Mouse (Mus musculus) neural tube, embryonic 14.5 days (tissue): ENCODE data around the gene Apol8. TPM values are rescaled to one million over a fixed set of nuclear protein-coding genes. Genes with fewer than 3 reads are reported as not detected.

Experiments
- ATAC-seq: fragments of 200-750 bp; cut with Nextera tagmentation; 2 replicates; pipeline ENCODE4 v1.8.0; 2017; ENCODE audit warnings: low read depth, mild to moderate bottlenecking, moderate TSS enrichment, moderate library complexity
- H3K27ac ChIP-seq: fragments of 300-500 bp; sonication (generic); 2 replicates; pipeline ENCODE4 v1.5.1; 2014; ENCODE audit warnings: low read depth, mild to moderate bottlenecking, control low read depth, low read length, moderate library complexity, mixed read lengths
- H3K27me3 ChIP-seq: fragments of 300-500 bp; sonication (generic); 2 replicates; pipeline ENCODE4 v1.6.1; 2014; ENCODE audit warnings: low read length; ENCODE audit not compliant: control insufficient read depth, insufficient read depth
- H3K36me3 ChIP-seq: fragments of 300-500 bp; sonication (generic); 2 replicates; pipeline ENCODE4 v1.6.1; 2014; ENCODE audit warnings: low read length, mixed read lengths; ENCODE audit not compliant: control insufficient read depth, insufficient read depth
- H3K4me1 ChIP-seq: fragments of 300-500 bp; sonication (generic); 2 replicates; pipeline ENCODE4 v1.6.1; 2014; ENCODE audit warnings: low read length; ENCODE audit not compliant: control insufficient read depth, insufficient read depth
- H3K4me2 ChIP-seq: fragments of 300-500 bp; sonication (generic); 2 replicates; pipeline ENCODE4 v1.6.1; 2014; ENCODE audit warnings: mild to moderate bottlenecking, low read depth, low read length, control low read depth
- H3K4me3 ChIP-seq: fragments of 300-500 bp; sonication (generic); 2 replicates; pipeline ENCODE4 v1.5.1; 2014; ENCODE audit warnings: low read depth, low read length, control low read depth, mixed read lengths
- H3K9ac ChIP-seq: fragments of 300-500 bp; sonication (generic); replicated peaks from 2 replicates; pipeline ENCODE4 v1.6.1; 2014; ENCODE audit warnings: low read depth, mild to moderate bottlenecking, control low read depth, low read length, mixed read lengths
- H3K9me3 ChIP-seq: fragments of 300-500 bp; sonication (generic); 2 replicates; pipeline ENCODE4 v1.6.1; 2016; ENCODE audit warnings: low read length; ENCODE audit not compliant: control insufficient read depth
- WGBS: fragments of 180-500 bp; shearing (Covaris S2); extraction: QIAGEN DNeasy Blood & Tissue Kit; methylation state at CpG from one replicate; pipeline ENCODE4 v1.1.7; 2014; 5-methylcytosine and 5-hydroxymethylcytosine counted together
- polyA plus RNA-seq: library from polyadenylated mRNA; unstranded; fragments of >200 nt; fragmentation: Nextera tagmentation; extraction: Ambion mirVana; gene quantifications from 2 replicates; pipeline ENCODE4 v1.2.1, GENCODE M21; 2014

Gene Apol8
- polyA plus RNA-seq, 1 experiment from 2014 or later: 0.07 TPM

DNA sequence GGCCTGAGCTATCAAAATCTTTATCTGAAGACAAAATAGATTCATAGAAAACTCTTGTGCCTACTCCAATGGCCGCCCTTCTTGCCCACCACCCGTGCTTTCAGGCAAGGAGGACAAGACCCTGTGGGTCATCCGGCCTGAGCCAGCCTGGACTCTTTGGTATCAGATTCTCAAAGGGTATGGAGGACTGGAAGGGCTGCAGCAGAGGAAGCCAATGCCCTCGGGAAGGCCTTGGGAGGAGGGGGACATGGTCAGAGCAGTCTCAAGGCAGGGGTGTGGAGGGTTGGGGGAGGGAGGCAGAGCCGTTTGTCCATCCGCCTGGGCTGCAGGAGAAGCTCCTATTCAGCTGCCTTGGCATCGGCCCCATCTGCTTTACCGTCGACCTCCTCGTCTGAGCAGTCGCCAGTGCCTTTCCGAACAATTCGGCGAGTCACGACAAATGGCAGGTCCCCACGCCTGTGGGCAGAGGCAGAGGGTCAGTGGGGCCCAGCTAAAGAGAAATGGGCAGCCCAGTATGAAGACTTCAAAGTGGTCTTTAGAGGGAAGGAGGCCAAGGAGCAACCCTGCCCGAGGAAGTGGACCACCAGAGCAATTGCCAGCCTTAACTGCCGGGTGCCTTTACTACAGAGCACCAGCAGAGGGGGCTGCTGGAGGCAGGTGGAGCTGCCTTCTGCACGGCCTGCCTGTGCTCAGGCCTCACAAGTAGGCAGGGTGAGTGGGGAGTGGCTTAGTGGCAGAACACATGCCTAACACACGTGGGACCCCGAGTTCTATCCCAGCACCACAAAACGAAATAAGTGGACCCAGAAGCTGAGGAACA, 5.0 kb upstream of the Apol8 start:
- no peak for ATAC-seq
- Histone ChIP-seq H3K27me3 (no peaks in the 10 kb centered on the region), H3K9ac (no peak overlapping the region), H3K4me1 (no peaks in the 10 kb centered on the region), H3K36me3 (peaks cover 38% of the 10 kb centered on the region), H3K9me3 (no peaks in the 10 kb centered on the region), H3K4me2 (no peak overlapping the region), H3K27ac (no peak overlapping the region), H3K4me3 (no peak overlapping the region)
- 77% methylated on average over 22 of the region's 22 CpGs for WGBS

DNA sequence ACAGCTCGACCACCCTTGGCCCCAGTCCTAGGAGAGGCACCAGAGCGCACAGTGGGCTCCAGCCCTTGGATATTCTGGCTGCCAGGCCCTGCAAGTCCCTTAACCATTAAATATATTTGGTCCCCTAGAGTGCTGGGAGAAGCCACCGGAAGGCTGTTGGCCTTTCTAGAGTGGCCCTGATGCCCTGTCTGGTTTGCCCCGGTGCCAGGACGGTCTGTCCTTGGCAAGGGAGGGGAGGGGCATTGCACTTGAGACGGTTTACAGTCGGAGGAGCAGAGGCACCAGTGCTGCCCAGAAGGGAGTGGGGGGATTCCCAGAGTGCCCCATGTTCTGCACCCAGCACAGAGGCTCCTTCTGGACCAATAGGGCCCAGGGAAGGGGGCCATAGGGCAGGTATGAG, 4.3 kb upstream of the Apol8 start:
- Histone ChIP-seq H3K9ac (no peak overlapping the region), H3K9me3 (no peaks in the 10 kb centered on the region), H3K27me3 (no peaks in the 10 kb centered on the region), H3K4me1 (no peaks in the 10 kb centered on the region), H3K4me3 (no peak overlapping the region), H3K4me2 (no peak overlapping the region), H3K36me3 (peaks cover 35% of the 10 kb centered on the region), H3K27ac (no peak overlapping the region)
- WGBS: 97% methylated on average over 7 of the region's 7 CpGs
- no peak for ATAC-seq

DNA sequence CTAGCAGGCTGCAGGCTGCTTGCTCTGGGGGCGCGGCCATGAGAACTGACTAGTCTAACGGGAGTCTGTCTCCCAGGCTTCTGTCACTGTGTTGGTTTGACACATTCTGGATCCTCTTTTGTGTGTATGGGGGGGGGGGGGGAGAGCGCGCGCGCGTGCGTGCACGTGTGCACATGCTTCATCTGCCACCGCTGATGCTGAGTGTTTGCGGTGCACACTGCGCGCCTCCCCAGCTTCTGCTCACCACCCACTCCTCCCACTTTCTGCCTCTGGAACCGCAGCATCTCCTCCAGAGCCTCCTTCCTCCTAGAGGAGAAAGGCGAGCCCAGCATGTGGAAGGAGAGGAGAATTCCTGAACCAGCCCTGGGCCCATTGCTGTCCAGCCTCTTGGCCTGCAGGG, 3.2 kb upstream of the Apol8 start:
- 96% methylated on average over 16 of the region's 16 CpGs for WGBS
- no peak overlapping the region for H3K9ac ChIP-seq
- H3K27me3 ChIP-seq: no peaks in the 10 kb centered on the region
- H3K36me3 ChIP-seq: peaks cover 28% of the 10 kb centered on the region
- no peak overlapping the region for H3K4me3 ChIP-seq
- no peak overlapping the region for H3K27ac ChIP-seq
- no peaks in the 10 kb centered on the region for H3K4me1 ChIP-seq
- no peak for ATAC-seq
- H3K9me3 ChIP-seq: no peaks in the 10 kb centered on the region
- no peak overlapping the region for H3K4me2 ChIP-seq

DNA sequence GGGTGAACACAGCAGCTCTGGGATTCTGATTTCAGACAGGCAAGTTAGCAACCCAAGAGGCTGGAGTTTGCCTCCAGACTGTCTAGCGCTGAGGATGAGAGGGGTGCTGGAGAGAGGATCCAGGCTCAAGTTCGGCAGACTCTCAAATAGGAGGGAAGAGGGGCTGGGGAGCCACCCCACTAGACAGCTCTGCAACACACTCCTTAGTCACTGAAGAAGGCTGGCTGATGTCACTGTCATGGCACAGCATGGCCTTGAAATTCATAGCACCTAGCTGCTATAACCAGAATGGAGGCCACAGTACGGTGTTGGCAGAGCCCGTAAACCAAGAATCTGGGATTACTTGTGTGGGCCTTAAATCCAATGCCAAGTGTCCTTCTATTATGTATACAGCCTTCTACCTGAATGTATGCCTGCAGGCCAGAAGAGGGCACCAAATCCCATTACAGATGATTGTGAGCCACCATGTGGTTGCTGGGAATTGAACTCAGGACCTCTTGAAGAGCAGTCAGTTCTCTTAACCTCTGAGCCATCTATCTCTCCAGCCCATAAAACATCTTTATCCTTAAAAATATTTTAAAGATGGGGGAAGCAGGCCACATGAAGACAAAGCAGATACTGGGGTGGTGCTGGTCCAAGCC, 903 bp upstream of the Apol8 start:
- H3K36me3 ChIP-seq: peaks cover 7% of the 10 kb centered on the region; the same call in 1 of the 2 replicates
- ATAC-seq: no peak
- H3K9me3 ChIP-seq: no peaks in the 10 kb centered on the region
- H3K4me1 ChIP-seq: no peaks in the 10 kb centered on the region
- H3K9ac ChIP-seq: no peak overlapping the region
- no peaks in the 10 kb centered on the region for H3K27me3 ChIP-seq
- H3K4me2 ChIP-seq: no peak overlapping the region
- 85% methylated on average over 4 of the region's 4 CpGs for WGBS
- H3K4me3 ChIP-seq: no peak overlapping the region
- H3K27ac ChIP-seq: no peak overlapping the region

DNA sequence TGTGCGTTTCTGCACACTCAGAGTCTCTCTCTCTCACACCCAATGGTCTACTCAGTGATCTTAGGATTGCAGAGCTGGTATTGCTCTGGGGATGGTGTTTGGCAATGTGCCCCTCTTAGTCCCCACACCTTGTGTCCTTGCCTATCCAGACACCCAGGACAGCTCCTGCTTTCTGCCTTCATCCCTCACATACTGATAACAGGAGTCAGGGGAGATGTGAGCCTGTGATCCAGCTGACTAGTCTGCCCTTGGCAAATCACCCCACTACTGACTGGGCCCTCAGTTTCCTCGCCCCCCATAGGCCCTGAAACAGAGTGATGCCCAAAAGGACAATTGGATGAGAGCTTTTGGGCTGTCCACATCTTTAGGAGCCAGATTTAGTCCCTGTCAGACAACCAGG, 722 bp downstream of the Apol8 start:
- WGBS: 63% methylated on average over 2 of the region's 2 CpGs
- no peak for ATAC-seq
- no peaks in the 10 kb centered on the region for H3K9me3 ChIP-seq
- H3K27me3 ChIP-seq: no peaks in the 10 kb centered on the region
- H3K27ac ChIP-seq: no peak overlapping the region
- H3K9ac ChIP-seq: no peak overlapping the region
- no peak overlapping the region for H3K4me2 ChIP-seq
- H3K4me3 ChIP-seq: no peak overlapping the region
- peaks cover under 1% of the 10 kb centered on the region; the same call in 1 of the 2 replicates for H3K36me3 ChIP-seq
- H3K4me1 ChIP-seq: no peaks in the 10 kb centered on the region

DNA sequence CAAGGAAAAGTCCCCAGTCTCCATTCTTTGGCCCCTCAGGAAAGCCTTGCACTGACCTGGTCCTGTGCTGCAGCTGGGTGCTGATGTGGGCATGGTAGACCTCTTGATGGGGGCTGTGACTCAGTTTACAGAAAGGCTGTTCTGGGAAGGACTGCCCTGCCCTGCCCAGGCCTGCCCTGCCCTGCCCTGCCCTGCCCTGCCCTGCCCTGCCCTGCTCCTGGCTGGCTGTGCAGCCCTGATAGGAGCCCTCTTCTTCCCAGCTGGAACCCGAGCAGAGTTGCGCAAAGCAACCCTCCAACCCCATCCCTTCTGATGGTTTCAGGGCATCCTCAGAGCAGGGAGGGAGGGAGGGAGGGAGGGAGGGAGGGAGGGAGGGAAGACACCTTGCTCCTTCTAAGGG, 1.7 kb downstream of the Apol8 start:
- Histone ChIP-seq H3K36me3 (no peaks in the 10 kb centered on the region), H3K9ac (no peak overlapping the region), H3K9me3 (no peaks in the 10 kb centered on the region), H3K27ac (no peak overlapping the region), H3K4me1 (no peaks in the 10 kb centered on the region), H3K4me2 (no peak overlapping the region), H3K27me3 (no peaks in the 10 kb centered on the region), H3K4me3 (no peak overlapping the region)
- no peak for ATAC-seq
- whole genome bisulfite sequencing: 70% methylated on average over 2 of the region's 2 CpGs

DNA sequence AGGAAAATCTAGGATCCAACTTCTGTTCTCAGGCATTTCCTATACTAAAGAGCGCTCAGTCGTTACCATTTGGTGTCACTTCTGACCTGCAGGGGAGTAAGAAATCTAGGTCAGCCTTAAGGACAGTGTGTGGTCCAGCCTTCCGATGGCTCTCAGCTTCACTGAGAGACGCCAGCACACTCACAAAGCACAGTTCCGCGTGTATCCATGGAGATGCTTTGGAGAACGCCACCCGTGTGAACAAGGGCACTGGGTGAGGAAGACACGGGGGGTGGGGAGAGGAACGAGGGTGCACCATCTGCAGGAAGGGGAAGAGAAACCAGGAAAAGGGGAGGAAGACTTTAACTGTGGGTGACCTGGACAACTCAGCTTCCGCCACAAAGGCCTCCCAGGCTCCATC, 4.4 kb downstream of the Apol8 start:
- Histone ChIP-seq H3K27me3 (no peaks in the 10 kb centered on the region), H3K4me2 (no peak overlapping the region), H3K4me3 (no peak overlapping the region), H3K36me3 (no peaks in the 10 kb centered on the region), H3K9ac (no peak overlapping the region), H3K4me1 (no peaks in the 10 kb centered on the region), H3K9me3 (no peaks in the 10 kb centered on the region), H3K27ac (no peak overlapping the region)
- no peak for ATAC-seq
- WGBS: 45% methylated on average over 11 of the region's 11 CpGs

DNA sequence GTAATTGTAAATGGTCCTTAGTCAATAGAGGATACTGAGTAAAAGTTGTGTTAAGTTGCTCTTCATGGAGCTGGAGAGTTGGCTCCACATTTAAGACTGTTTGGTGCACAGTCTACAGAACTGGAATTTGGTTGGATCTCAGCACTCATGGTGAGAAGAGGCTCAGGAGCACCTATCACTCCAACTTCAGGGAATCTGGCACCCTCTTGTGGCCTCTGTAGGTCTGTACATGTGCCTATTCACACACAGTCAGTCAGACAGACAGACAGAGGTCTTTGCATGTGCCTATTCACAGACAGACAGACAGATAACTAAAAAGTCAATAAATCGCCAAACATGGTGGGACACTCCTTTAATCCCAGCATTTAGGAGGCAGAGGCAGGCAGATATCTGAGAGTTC, 6.3 kb downstream of the Apol8 start:
- Histone ChIP-seq H3K4me1 (no peaks in the 10 kb centered on the region), H3K27me3 (no peaks in the 10 kb centered on the region), H3K9me3 (no peaks in the 10 kb centered on the region), H3K4me3 (no peak overlapping the region), H3K4me2 (no peak overlapping the region), H3K9ac (no peak overlapping the region), H3K36me3 (no peaks in the 10 kb centered on the region), H3K27ac (no peak overlapping the region)
- ATAC-seq: no peak
- 45% methylated on average over 1 of the region's 1 CpGs for WGBS

DNA sequence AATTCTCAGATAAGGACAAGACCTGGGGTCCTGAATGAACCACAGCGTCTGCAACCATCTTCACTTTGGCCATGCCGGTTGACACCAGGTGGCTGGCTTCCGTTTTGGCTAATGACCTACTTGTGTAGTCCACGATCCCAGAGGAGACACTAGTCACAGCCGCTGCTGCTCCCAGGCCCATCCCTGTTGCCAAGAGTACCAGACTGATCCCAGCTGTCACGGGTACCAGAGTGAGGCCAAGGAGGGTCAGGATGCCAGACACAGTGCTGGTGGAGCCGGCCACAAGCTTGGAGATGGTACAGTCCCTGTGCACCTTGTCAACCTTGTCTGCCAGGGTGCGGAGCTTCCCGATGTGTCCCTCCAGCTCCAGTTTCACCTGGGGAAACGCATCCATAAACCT, 7.1 kb downstream of the Apol8 start:
- no peaks in the 10 kb centered on the region for H3K27me3 ChIP-seq

More for the DNA sequence above, 7.1 kb downstream of the Apol8 start:
- no peak overlapping the region for H3K27ac ChIP-seq
- no peaks in the 10 kb centered on the region for H3K4me1 ChIP-seq
- no peak overlapping the region for H3K4me2 ChIP-seq
- ATAC-seq: no peak
- no peak overlapping the region for H3K4me3 ChIP-seq
- no peaks in the 10 kb centered on the region for H3K36me3 ChIP-seq
- no peaks in the 10 kb centered on the region for H3K9me3 ChIP-seq
- no peak overlapping the region for H3K9ac ChIP-seq
- WGBS: 84% methylated on average over 10 of the region's 10 CpGs
